Mouse (Mus musculus) A20 (cell line): ENCODE measurements around the gene Vmn1r194.
"Not testable (repeated sequence)": the region's sequence is repeated elsewhere in the genome, so short reads cannot be mapped to it uniquely, and the experiment has no call there.

Source experiments
- DNase-seq: peaks from one replicate; pipeline ENCODE4 v3.0.0-alpha.2; 2011; ENCODE audit warnings: low read depth, low spot score

Gene Vmn1r194

DNA sequence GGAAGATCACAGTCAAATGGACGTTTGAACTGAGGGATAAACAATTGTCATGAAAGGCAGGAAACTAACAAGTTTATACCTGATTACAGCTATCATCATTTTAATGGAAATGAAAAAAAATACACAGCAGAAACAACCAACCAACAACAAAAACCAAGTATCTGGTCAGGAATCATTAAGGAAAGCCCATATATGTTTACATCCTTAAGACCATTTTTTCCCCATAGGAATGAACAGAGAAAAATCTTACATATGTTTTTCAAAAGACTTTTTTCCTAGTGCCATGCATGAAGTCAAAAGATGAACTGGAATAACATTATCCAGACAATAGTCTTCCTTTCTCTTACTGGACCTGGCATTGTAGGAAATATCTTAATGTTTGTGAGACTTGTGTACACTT, at the start of gene Vmn1r194:
Gene Vmn1r194, plus strand, starts transcription at position 301 of the 400 bp plus-strand sequence.
- no peak for DNase-seq

DNA sequence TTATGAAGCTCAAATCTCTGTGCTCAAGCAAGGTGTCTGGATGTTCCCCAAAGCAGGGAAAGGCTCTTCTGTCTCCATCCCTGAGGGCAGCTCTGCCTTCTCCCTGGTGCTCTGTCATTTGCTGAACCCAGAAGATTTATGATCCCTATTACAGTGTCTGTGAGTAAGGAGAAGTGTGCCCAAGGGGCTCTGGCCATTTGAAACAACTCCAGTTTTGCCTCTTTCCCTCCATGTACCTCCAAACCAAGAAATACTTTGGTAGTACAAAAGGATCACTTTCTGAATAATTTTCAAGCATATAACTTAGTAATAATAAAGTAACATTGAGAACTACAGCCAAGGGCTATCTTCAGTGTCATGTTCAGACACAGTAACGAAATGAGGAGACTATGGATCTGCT, 21.0 kb upstream of the Vmn1r194 start, which contains the start of gene Vmn1r193:
Gene Vmn1r193, minus strand, starts transcription at position 101 of the 400 bp plus-strand sequence.
- not testable (repeated sequence) for DNase-seq

DNA sequence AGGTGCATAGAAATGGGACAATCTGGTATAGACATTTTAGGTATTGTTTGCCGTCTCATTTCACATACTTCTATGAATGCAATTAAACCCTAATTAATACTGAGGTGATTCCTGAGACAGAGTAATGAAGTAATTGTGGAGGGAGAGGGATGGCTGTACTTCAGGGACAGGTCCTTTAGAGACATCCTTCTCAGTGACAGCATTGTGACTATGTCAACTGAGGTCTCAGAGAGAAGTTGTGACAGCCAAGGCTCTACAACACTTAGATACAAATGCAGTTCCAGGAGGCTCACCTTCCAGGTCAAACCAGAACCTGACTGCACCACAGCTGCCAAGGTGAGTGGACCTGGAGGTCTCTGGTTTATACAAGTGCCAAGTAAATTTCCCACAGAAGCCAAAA, 26.2 kb downstream of the Vmn1r194 start, which contains the start of gene Vmn1r195:
Gene Vmn1r195, plus strand, starts transcription at position 301 of the 400 bp plus-strand sequence.
- not testable (repeated sequence) for DNase-seq

DNA sequence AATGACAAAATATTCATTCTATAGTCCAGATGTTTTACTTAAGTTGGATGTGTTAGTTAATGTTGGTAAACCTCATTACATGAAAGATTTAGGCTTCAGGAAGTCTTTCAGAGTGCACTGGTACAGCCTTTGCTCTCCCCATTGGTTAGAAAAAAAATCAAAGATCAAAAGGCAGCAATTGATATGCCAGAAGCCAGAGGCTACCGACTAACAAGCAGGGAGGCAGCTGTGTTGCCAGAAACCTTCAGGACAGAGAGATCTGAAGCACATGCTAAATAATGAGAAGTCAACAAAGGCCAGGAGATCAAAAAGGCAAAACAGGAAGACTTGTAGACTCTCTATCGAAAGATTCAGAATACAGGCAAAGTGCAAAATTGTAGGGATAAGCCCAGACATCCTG, 27.7 kb downstream of the Vmn1r194 start:
- no peak for DNase-seq

DNA sequence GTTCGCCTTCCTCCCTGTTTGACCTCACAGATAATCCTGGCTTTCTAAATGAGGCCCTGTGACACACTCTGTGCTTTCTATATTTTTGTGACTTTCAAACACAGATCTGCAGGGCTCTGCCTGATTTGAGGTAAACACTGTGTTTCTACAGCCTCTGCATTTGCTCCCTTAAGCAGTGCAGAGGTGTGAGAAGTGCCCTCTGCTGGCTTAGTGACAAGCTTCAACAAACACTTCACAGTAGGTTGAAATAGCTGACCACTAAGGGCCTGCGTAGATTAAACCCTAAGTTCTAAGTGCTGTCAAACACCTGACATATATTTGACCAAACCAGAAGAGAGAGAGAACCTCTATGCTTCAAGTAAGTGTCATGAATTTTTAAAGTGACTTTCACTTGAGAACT, 40.6 kb downstream of the Vmn1r194 start:
- DNase-seq, result no peak

DNA sequence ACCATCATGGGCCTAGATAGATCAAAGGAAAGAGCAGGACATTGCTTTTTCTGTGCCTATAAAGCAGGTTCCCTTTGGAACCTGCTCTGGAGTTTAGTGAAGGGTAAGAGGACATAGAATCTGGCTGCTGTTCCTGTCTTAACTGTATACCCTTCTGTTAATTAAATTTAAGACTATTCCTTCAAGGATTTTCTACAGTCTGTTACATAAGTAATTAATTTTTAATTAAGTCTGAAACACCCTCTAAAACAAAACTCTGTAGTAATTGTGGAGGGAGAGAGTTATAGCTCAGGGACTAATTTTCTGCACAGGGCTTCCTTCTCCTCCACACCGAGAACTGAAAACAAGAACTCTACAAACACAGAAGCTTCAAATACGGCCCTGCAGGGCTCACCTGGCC, 45.6 kb downstream of the Vmn1r194 start, which contains the start of gene Vmn1r196:
Gene Vmn1r196, plus strand, starts transcription at position 301 of the 400 bp plus-strand sequence.
- DNase-seq, result no peak
